In the genomic region with DNA sequence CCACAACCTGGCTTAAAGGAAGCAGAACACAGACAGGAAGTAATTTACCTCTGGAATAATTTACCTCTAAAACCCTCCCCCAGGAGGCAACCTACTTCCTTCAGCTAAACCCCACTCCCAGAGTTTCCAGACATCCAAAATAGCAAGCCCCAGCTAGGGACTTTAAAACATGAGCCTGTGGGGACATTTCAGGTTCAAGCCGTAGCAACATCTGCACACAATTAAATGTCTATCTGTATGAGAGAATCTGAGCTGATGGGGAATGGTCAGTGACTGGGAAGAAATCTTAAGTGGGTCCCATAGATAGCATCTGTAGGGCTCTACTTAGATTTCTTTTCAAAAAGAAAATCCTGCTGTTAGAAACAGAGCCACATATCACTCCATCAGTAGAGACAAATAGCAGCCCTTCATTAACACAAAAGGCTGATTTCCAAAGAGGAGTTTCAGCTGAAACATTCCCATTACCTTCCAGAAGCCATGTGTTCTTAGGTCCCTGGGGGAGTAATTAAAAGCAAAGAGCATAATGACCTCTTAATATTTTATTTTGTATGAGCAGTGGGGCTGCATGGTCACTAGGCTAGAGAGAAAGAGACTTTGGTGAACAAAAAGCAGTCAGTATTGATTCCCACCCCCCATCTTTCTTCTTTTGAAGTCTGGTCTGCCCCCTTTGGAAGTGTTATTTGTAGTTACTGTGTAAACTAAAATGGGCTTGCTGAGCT, we compare ENCODE assay signal across 21 mouse cellular contexts.
A peak's percentile ranks its signal among the peaks of the same experiment; 100 is the strongest.
DNase-seq lines count a peak whose midpoint lies in the region; ATAC-seq and TF ChIP-seq lines count a peak whose summit lies in the region.
"Had no signal": no experiment of that assay in that cellular context is flagged by ENCODE, and none has a peak within 500 bp of the region (broad histone marks: within the 10 kb centered on the region; RNA-seq: fewer than 3 reads in every experiment).

No protein-coding gene starts in this region.

- no peak overlapping the region for H3K4me3 ChIP-seq in embryonic facial prominence, embryonic 11.5 days (ENCODE audit: low read depth, low read length)
- H3K4me3 ChIP-seq in embryonic facial prominence, embryonic 10.5 days = no peak overlapping the region
- H3K4me3 ChIP-seq in midbrain, embryonic 12.5 days = no peak overlapping the region
- no peak overlapping the region for H3K4me3 ChIP-seq in midbrain, embryonic 16.5 days (ENCODE audit: low read depth, low read length)
- H3K4me3 ChIP-seq in embryonic facial prominence, embryonic 14.5 days (ENCODE audit: low read depth, low read length) = no peak overlapping the region
- no peak overlapping the region for H3K4me3 ChIP-seq in limb, embryonic 14.5 days (replicated peaks; ENCODE audit: low read length)
- H3K4me3 ChIP-seq: embryonic facial prominence, embryonic 15.5 days; heart, adult 2 months; heart, embryonic 15.5 days; neural tube, embryonic 12.5 days had no signal

- ATAC-seq in embryonic facial prominence, embryonic 11.5 days (replicated peaks; ENCODE audit: insufficient number of reproducible peaks, low FRiP score, low TSS enrichment, low read depth) = no peak
- peak; percentile 23; the same call in 1 of the 2 replicates for ATAC-seq in midbrain, embryonic 12.5 days (ENCODE audit: low FRiP score, low read depth)
- ATAC-seq in midbrain, embryonic 16.5 days = no peak
- no peak for ATAC-seq in embryonic facial prominence, embryonic 14.5 days (ENCODE audit: low read depth)
- ATAC-seq in limb, embryonic 14.5 days (ENCODE audit: low FRiP score, low read depth) = peak; percentile 53; the same call in 1 of the 2 replicates
- ATAC-seq: liver, postnatal 0 days had no signal

- no peak overlapping the region for H3K4me2 ChIP-seq in embryonic facial prominence, embryonic 11.5 days (ENCODE audit: low read depth, low read length)
- H3K4me2 ChIP-seq in midbrain, embryonic 12.5 days (replicated peaks) = no peak overlapping the region
- no peak overlapping the region for H3K4me2 ChIP-seq in midbrain, embryonic 16.5 days (ENCODE audit: low read length)
- H3K4me2 ChIP-seq in embryonic facial prominence, embryonic 14.5 days (ENCODE audit: low read depth, low read length) = no peak overlapping the region
- H3K4me2 ChIP-seq in limb, embryonic 14.5 days (replicated peaks; ENCODE audit: low read depth, low read length, severe bottlenecking) = no peak overlapping the region
- H3K4me2 ChIP-seq: embryonic facial prominence, embryonic 15.5 days; heart, embryonic 15.5 days; neural tube, embryonic 12.5 days had no signal

- DNase-seq in embryonic facial prominence, embryonic 11.5 days (ENCODE audit: low spot score) = peak; percentile 60
- no peak for DNase-seq in embryonic facial prominence, embryonic 10.5 days (ENCODE audit: low spot score)
- DNase-seq in embryonic facial prominence, embryonic 14.5 days (ENCODE audit: low spot score) = peak; percentile 33
- DNase-seq in limb, embryonic 14.5 days (ENCODE audit: low spot score) = no peak
- DNase-seq in kidney, postnatal 36 days = no peak
- DNase-seq in urinary bladder, postnatal 4 days (ENCODE audit: low spot score in 2 of 2) = no peak
- DNase-seq: cerebellum, postnatal 10 days; gastrocnemius, postnatal 14 days; heart, adult 2 months; kidney, adult 11 months; kidney, postnatal 10 days; liver; liver, postnatal 0 days; lung, postnatal 36 days; right cerebral cortex, postnatal 25 days; thymus, postnatal 36 days had no signal

- no peaks in the 10 kb centered on the region for H3K27me3 ChIP-seq in embryonic facial prominence, embryonic 11.5 days (ENCODE audit: control insufficient read depth, insufficient read depth, low read length)
- H3K27me3 ChIP-seq in embryonic facial prominence, embryonic 10.5 days (replicated peaks; ENCODE audit: low read depth, poor library complexity, severe bottlenecking) = no peaks in the 10 kb centered on the region
- H3K27me3 ChIP-seq in midbrain, embryonic 12.5 days = no peaks in the 10 kb centered on the region
- H3K27me3 ChIP-seq in midbrain, embryonic 16.5 days (ENCODE audit: control insufficient read depth, insufficient read depth, low read depth, low read length) = no peaks in the 10 kb centered on the region
- no peaks in the 10 kb centered on the region for H3K27me3 ChIP-seq in embryonic facial prominence, embryonic 14.5 days (replicated peaks; ENCODE audit: control insufficient read depth, insufficient read depth, low read length)
- H3K27me3 ChIP-seq in limb, embryonic 14.5 days (ENCODE audit: control insufficient read depth, insufficient read depth, low read length) = no peaks in the 10 kb centered on the region
- H3K27me3 ChIP-seq: embryonic facial prominence, embryonic 15.5 days; heart, embryonic 15.5 days; neural tube, embryonic 12.5 days had no signal

- no peaks in the 10 kb centered on the region for H3K36me3 ChIP-seq in embryonic facial prominence, embryonic 11.5 days (replicated peaks; ENCODE audit: control insufficient read depth, insufficient read depth, low read depth, low read length)
- H3K36me3 ChIP-seq in embryonic facial prominence, embryonic 10.5 days (replicated peaks) = peaks cover 55% of the 10 kb centered on the region
- H3K36me3 ChIP-seq in midbrain, embryonic 12.5 days = 0 out of 2 replicates have a peak, but pooled peaks cover 13% of the 10 kb centered on the region
- 0 out of 2 replicates have a peak, but pooled peaks cover 3% of the 10 kb centered on the region for H3K36me3 ChIP-seq in midbrain, embryonic 16.5 days (ENCODE audit: control insufficient read depth, insufficient read depth, low read length)
- peaks cover 19% of the 10 kb centered on the region; the same call in 1 of the 2 replicates for H3K36me3 ChIP-seq in embryonic facial prominence, embryonic 14.5 days (ENCODE audit: control insufficient read depth, insufficient read depth, low read length)
- peaks cover 11% of the 10 kb centered on the region; the same call in 1 of the 2 replicates for H3K36me3 ChIP-seq in limb, embryonic 14.5 days (ENCODE audit: control insufficient read depth, insufficient read depth, low read length)
- H3K36me3 ChIP-seq: heart, embryonic 15.5 days had no signal

- H3K9me3 ChIP-seq in embryonic facial prominence, embryonic 11.5 days (replicated peaks; ENCODE audit: control insufficient read depth, low read length) = no peaks in the 10 kb centered on the region
- peaks cover 4% of the 10 kb centered on the region; the same call in 1 of the 2 replicates for H3K9me3 ChIP-seq in embryonic facial prominence, embryonic 10.5 days
- no peaks in the 10 kb centered on the region for H3K9me3 ChIP-seq in midbrain, embryonic 12.5 days
- no peaks in the 10 kb centered on the region for H3K9me3 ChIP-seq in midbrain, embryonic 16.5 days (replicated peaks; ENCODE audit: control insufficient read depth, low read length, poor library complexity, severe bottlenecking)
- no peaks in the 10 kb centered on the region for H3K9me3 ChIP-seq in embryonic facial prominence, embryonic 14.5 days (ENCODE audit: control insufficient read depth, low read length)
- H3K9me3 ChIP-seq in limb, embryonic 14.5 days (ENCODE audit: control insufficient read depth, low read length) = no peaks in the 10 kb centered on the region
- H3K9me3 ChIP-seq: embryonic facial prominence, embryonic 15.5 days; heart, embryonic 15.5 days; neural tube, embryonic 12.5 days had no signal

- H3K4me1 ChIP-seq in embryonic facial prominence, embryonic 11.5 days (ENCODE audit: control insufficient read depth, insufficient read depth, low read length) = no peaks in the 10 kb centered on the region
- peaks cover 15% of the 10 kb centered on the region for H3K4me1 ChIP-seq in embryonic facial prominence, embryonic 10.5 days
- peaks cover 4% of the 10 kb centered on the region; the same call in 1 of the 2 replicates for H3K4me1 ChIP-seq in midbrain, embryonic 12.5 days
- H3K4me1 ChIP-seq in midbrain, embryonic 16.5 days (ENCODE audit: control insufficient read depth, insufficient read depth, low read length) = no peaks in the 10 kb centered on the region
- no peaks in the 10 kb centered on the region for H3K4me1 ChIP-seq in embryonic facial prominence, embryonic 14.5 days (ENCODE audit: control insufficient read depth, insufficient read depth, low read length)
- 0 out of 2 replicates have a peak, but pooled peaks cover 3% of the 10 kb centered on the region for H3K4me1 ChIP-seq in limb, embryonic 14.5 days (ENCODE audit: control insufficient read depth, insufficient read depth, low read length)

- H3K27ac ChIP-seq in embryonic facial prominence, embryonic 11.5 days (replicated peaks; ENCODE audit: low read depth, low read length) = no peak overlapping the region
- H3K27ac ChIP-seq in embryonic facial prominence, embryonic 10.5 days (replicated peaks) = no peak overlapping the region
- H3K27ac ChIP-seq in midbrain, embryonic 12.5 days (replicated peaks) = peak overlapping the region; percentile 61
- H3K27ac ChIP-seq in midbrain, embryonic 16.5 days (ENCODE audit: low read length) = no peak overlapping the region
- no peak overlapping the region for H3K27ac ChIP-seq in embryonic facial prominence, embryonic 14.5 days (replicated peaks; ENCODE audit: low read depth, low read length)
- 0 out of 2 replicates have a peak overlapping the region, but pooled peaks have one; percentile 28 for H3K27ac ChIP-seq in limb, embryonic 14.5 days (replicated peaks; ENCODE audit: low read depth, low read length)
- H3K27ac ChIP-seq: embryonic facial prominence, embryonic 15.5 days; heart, adult 2 months; heart, embryonic 15.5 days; neural tube, embryonic 12.5 days had no signal

- 31% methylated on average over 1 of the region's 1 CpGs for WGBS in embryonic facial prominence, embryonic 11.5 days
- WGBS in embryonic facial prominence, embryonic 10.5 days = 27% methylated on average over 1 of the region's 1 CpGs
- 48% methylated on average over 1 of the region's 1 CpGs for WGBS in midbrain, embryonic 12.5 days
- 32% methylated on average over 1 of the region's 1 CpGs for WGBS in midbrain, embryonic 16.5 days
- 22% methylated on average over 1 of the region's 1 CpGs for WGBS in embryonic facial prominence, embryonic 14.5 days
- 45% methylated on average over 1 of the region's 1 CpGs for WGBS in limb, embryonic 14.5 days

- no peak overlapping the region for H3K9ac ChIP-seq in embryonic facial prominence, embryonic 11.5 days (replicated peaks; ENCODE audit: low read length)
- H3K9ac ChIP-seq in midbrain, embryonic 12.5 days (replicated peaks) = no peak overlapping the region
- no peak overlapping the region for H3K9ac ChIP-seq in midbrain, embryonic 16.5 days (ENCODE audit: low read depth, low read length)
- no peak overlapping the region for H3K9ac ChIP-seq in embryonic facial prominence, embryonic 14.5 days (ENCODE audit: low read depth, low read length)
- H3K9ac ChIP-seq in limb, embryonic 14.5 days (ENCODE audit: low read depth, low read length, severe bottlenecking) = no peak overlapping the region
- H3K9ac ChIP-seq: embryonic facial prominence, embryonic 15.5 days; heart, embryonic 15.5 days; liver, postnatal 0 days; neural tube, embryonic 12.5 days had no signal

- no peak for TF ChIP-seq POLR2A in limb, embryonic 14.5 days (IDR thresholded peaks at IDR 0.05; ENCODE audit: borderline replicate concordance, extremely low read depth, insufficient read depth, insufficient read length)

Comparison
In these comparisons a context has a peak if more than half of its experiments do, and no peak if none do; other contexts are left out.
1. ATAC-seq: peak in midbrain, embryonic 12.5 days (single experiment) and limb, embryonic 14.5 days (single experiment); none in embryonic facial prominence, embryonic 11.5 days (single experiment), midbrain, embryonic 16.5 days (single experiment) and embryonic facial prominence, embryonic 14.5 days (single experiment).
2. DNase-seq: peak in embryonic facial prominence, embryonic 11.5 days (single experiment) and embryonic facial prominence, embryonic 14.5 days (single experiment); none in embryonic facial prominence, embryonic 10.5 days (single experiment), limb, embryonic 14.5 days (single experiment), kidney, postnatal 36 days (0 of 2) and urinary bladder, postnatal 4 days (0 of 2).
3. H3K27ac ChIP-seq: peak in midbrain, embryonic 12.5 days (single experiment) and limb, embryonic 14.5 days (single experiment); none in embryonic facial prominence, embryonic 11.5 days (single experiment), embryonic facial prominence, embryonic 10.5 days (single experiment), midbrain, embryonic 16.5 days (single experiment) and embryonic facial prominence, embryonic 14.5 days (single experiment).